Mouse (Mus musculus) limb, embryonic 14.5 days (tissue): ENCODE measurements at regions not wholly inside any gene's neighbourhood (a gene's known extent, or its start where the extent isn't known, plus 50 kb on each side); places are given as distances from the start of the nearest gene placed in this dataset.

ENCODE experiments used
- ATAC-seq: fragments of 200-750 bp; cut with Nextera tagmentation; 2 replicates; pipeline ENCODE4 v1.8.0; 2017; ENCODE audit warnings: low read depth, moderate number of reproducible peaks, moderate TSS enrichment; ENCODE audit not compliant: low FRiP score
- DNase-seq: peaks from one replicate; pipeline ENCODE4 v3.0.0-alpha.2; 2015; ENCODE audit warnings: low spot score
- H3K27ac ChIP-seq: fragments of 300-500 bp; sonication (generic); replicated peaks from 2 replicates; pipeline ENCODE4 v1.5.1; 2014; ENCODE audit warnings: low read depth, mild to moderate bottlenecking, low read length, moderate library complexity, mixed read lengths
- H3K27me3 ChIP-seq: fragments of 300-500 bp; sonication (generic); 2 replicates; pipeline ENCODE4 v1.6.1; 2014; ENCODE audit warnings: low read length, mixed read lengths; ENCODE audit not compliant: control insufficient read depth, insufficient read depth
- H3K36me3 ChIP-seq: fragments of 300-500 bp; sonication (generic); 2 replicates; pipeline ENCODE4 v1.6.1; 2014; ENCODE audit warnings: mild to moderate bottlenecking, low read length, moderate library complexity, mixed read lengths; ENCODE audit not compliant: control insufficient read depth, insufficient read depth
- H3K4me1 ChIP-seq: fragments of 300-500 bp; sonication (generic); 2 replicates; pipeline ENCODE4 v1.6.1; 2014; ENCODE audit warnings: antibody characterized with exemption, low read length, mixed read lengths; ENCODE audit not compliant: control insufficient read depth, insufficient read depth
- H3K4me2 ChIP-seq: fragments of 300-500 bp; sonication (generic); replicated peaks from 2 replicates; pipeline ENCODE4 v1.6.1; 2014; ENCODE audit warnings: low read depth, mild to moderate bottlenecking, low read length, moderate library complexity; ENCODE audit not compliant: severe bottlenecking
- H3K4me3 ChIP-seq: fragments of 300-500 bp; sonication (generic); replicated peaks from 2 replicates; pipeline ENCODE4 v1.5.1; 2014; ENCODE audit warnings: low read length
- H3K9ac ChIP-seq: fragments of 300-500 bp; sonication (generic); 2 replicates; pipeline ENCODE4 v1.6.1; 2014; ENCODE audit warnings: mild to moderate bottlenecking, low read depth, low read length, moderate library complexity; ENCODE audit not compliant: severe bottlenecking
- H3K9me3 ChIP-seq: fragments of 300-500 bp; sonication (generic); 2 replicates; pipeline ENCODE4 v1.6.1; 2016; ENCODE audit warnings: low read length; ENCODE audit not compliant: control insufficient read depth
- POLR2A ChIP-seq: fragments of 200-500 bp; IDR thresholded peaks from 2 replicates; pipeline ENCODE4 v1.8.0; 2012; ENCODE audit warnings: inconsistent platforms, mild to moderate bottlenecking, moderate library complexity, borderline replicate concordance; ENCODE audit not compliant: insufficient read depth, insufficient read length; ENCODE audit errors: extremely low read depth
- WGBS: fragments of 180-500 bp; shearing (Covaris S2); extraction: QIAGEN DNeasy Blood & Tissue Kit; methylation state at CpG from one replicate; pipeline ENCODE4 v1.1.7; 2014; 5-methylcytosine and 5-hydroxymethylcytosine counted together

DNA sequence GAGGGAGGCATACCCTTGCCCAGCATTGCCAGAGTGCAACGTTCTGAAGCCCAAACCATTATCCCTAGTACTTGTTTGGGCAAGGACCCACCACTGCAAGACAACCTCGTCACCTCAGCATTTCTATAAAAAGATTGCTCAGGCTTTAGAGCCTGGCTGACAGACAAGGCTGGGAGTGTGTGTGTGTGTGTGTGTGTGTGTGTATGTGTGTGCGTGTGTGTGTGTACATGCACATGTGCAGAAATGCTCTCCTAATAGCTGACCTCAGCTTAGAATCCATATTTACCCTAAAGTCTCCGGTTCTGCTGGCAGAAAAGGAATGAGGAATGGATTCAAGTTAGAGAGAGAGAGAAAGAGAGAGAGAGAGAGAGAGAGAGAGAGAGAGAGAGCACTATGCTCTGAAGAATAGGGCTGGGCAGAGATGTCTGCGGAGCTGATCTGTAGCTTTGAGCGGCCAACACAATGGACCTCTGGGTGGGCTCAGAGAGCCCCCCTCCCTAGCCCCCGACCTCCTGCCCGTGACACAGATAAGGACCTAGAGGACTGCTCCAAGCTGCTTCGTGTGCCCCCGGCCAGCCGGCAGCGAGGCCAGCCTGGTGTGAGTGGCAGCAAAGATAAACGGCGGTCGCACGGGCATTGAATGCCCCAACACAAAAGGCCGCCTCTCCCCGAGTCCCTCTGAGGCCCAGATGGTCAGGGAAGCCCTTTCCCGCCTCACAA lies 166.1 kb downstream of the H2al1j start:
- H3K9me3 ChIP-seq = no peaks in the 10 kb centered on the region
- WGBS = 28% methylated on average over 19 of the region's 19 CpGs
- H3K27me3 ChIP-seq = no peaks in the 10 kb centered on the region
- peak overlapping the region; percentile 16 for H3K4me3 ChIP-seq
- peak overlapping the region; percentile 48 for H3K4me2 ChIP-seq
- no peak for DNase-seq
- no peaks in the 10 kb centered on the region for H3K36me3 ChIP-seq
- no peak for TF ChIP-seq POLR2A
- no peak overlapping the region for H3K27ac ChIP-seq
- H3K9ac ChIP-seq = peak overlapping the region; percentile 34; the same call in 1 of the 2 replicates
- 0 out of 2 replicates have a peak, but pooled peaks have one; percentile 23 for ATAC-seq
- peaks cover 17% of the 10 kb centered on the region; the same call in 1 of the 2 replicates for H3K4me1 ChIP-seq

DNA sequence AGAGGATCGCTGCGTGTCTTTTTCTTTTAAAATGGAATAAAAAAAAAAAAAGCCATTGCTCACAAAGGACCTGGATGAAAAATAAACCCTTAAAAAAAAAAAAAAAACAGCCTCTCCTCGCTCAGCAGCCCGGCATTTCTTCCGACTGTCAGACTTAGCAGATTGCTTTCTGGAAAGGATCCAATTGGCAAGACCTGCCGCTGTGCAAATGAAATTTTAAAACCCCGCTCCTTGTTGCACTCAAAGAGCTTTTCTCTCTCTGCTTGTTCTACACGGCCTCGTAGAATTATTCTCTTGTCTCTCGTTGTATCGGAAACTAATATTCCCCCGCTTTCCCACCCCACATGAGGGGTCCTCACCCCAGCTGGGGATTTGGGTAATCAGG lies 166.6 kb downstream of the H2al1j start:
- WGBS = 26% methylated on average over 12 of the region's 12 CpGs
- H3K36me3 ChIP-seq = no peaks in the 10 kb centered on the region
- H3K4me3 ChIP-seq = peak overlapping the region; percentile 16
- H3K9me3 ChIP-seq = no peaks in the 10 kb centered on the region
- DNase-seq (peak; percentile 84), ATAC-seq (0 out of 2 replicates have a peak, but pooled peaks have one; percentile 46)
- no peaks in the 10 kb centered on the region for H3K27me3 ChIP-seq
- no peak overlapping the region for H3K27ac ChIP-seq
- no peak for TF ChIP-seq POLR2A
- peaks cover 17% of the 10 kb centered on the region; the same call in 1 of the 2 replicates for H3K4me1 ChIP-seq
- peak overlapping the region; percentile 48 for H3K4me2 ChIP-seq
- H3K9ac ChIP-seq = 0 out of 2 replicates have a peak overlapping the region, but pooled peaks have one; percentile 34

- ATAC-seq (no peak; the same call in 1 of the 2 replicates), DNase-seq (peak; percentile 7)
- H3K36me3 ChIP-seq = no peaks in the 10 kb centered on the region
- H3K27me3 ChIP-seq = 0 out of 2 replicates have a peak, but pooled peaks cover 13% of the 10 kb centered on the region
- H3K4me1 ChIP-seq = no peaks in the 10 kb centered on the region
- no peak overlapping the region for H3K4me2 ChIP-seq
- TF ChIP-seq POLR2A = no peak
- H3K4me3 ChIP-seq = no peak overlapping the region
- WGBS = 49% methylated on average over 5 of the region's 5 CpGs
- H3K9ac ChIP-seq = no peak overlapping the region
- H3K27ac ChIP-seq = no peak overlapping the region
- no peaks in the 10 kb centered on the region for H3K9me3 ChIP-seq
These were observed 184.8 kb downstream of the H2al1j start for GRCm38 (mm10) chrX:11512439-11512838.

- WGBS = 60% methylated on average over 4 of the region's 4 CpGs
- no peak for TF ChIP-seq POLR2A
- Histone ChIP-seq H3K27ac (no peak overlapping the region), H3K36me3 (no peaks in the 10 kb centered on the region), H3K4me2 (no peak overlapping the region), H3K4me1 (no peaks in the 10 kb centered on the region), H3K9ac (no peak overlapping the region), H3K27me3 (0 out of 2 replicates have a peak, but pooled peaks cover 13% of the 10 kb centered on the region), H3K4me3 (no peak overlapping the region), H3K9me3 (no peaks in the 10 kb centered on the region)
- ATAC-seq (no peak), DNase-seq (peak; percentile 27)
These were observed 185.3 kb downstream of the H2al1j start for GRCm38 (mm10) chrX:11512928-11513327.

GRCm38 (mm10) chrX:11523791-11524190 lies 196.2 kb downstream of the H2al1j start:
- Histone ChIP-seq H3K4me3 (no peak overlapping the region), H3K27ac (no peak overlapping the region), H3K9me3 (no peaks in the 10 kb centered on the region), H3K9ac (no peak overlapping the region), H3K27me3 (no peaks in the 10 kb centered on the region), H3K36me3 (no peaks in the 10 kb centered on the region), H3K4me1 (no peaks in the 10 kb centered on the region), H3K4me2 (no peak overlapping the region)
- no peak for TF ChIP-seq POLR2A
- DNase-seq (no peak), ATAC-seq (no peak)
- WGBS = 40% methylated on average over 4 of the region's 4 CpGs

DNA sequence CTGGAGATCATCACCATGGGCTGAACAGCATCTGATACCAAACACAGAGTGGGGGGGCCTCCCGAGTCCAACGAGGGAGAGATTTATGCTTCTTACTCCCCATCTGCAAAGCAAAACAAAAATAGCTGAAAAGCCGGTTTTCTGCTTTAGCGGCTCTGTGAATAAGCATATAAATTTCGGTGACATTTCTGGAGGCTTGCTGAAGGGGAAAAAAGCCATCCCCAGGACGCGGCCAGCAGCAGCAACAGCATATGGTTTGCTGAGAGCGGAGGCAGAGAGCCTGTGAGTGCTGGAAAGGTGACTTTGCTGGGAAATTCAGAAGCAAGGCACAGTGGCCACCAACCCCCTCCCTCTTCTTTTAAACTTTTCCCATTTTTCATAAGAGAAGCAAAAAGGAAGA lies 197.7 kb downstream of the H2al1j start:
- Histone ChIP-seq H3K9ac (no peak overlapping the region), H3K27me3 (no peaks in the 10 kb centered on the region), H3K4me2 (no peak overlapping the region), H3K36me3 (no peaks in the 10 kb centered on the region), H3K9me3 (no peaks in the 10 kb centered on the region), H3K27ac (no peak overlapping the region), H3K4me1 (no peaks in the 10 kb centered on the region), H3K4me3 (no peak overlapping the region)
- no peak for TF ChIP-seq POLR2A
- DNase-seq (peak; percentile 14), ATAC-seq (no peak)
- WGBS = 59% methylated on average over 8 of the region's 8 CpGs
